Mouse (Mus musculus) CH12.LX (cell line): ENCODE data around the gene Slc11a1. TPM values are rescaled to one million over a fixed set of nuclear protein-coding genes. Genes with fewer than 3 reads are reported as not detected.
A peak's percentile ranks its signal among the peaks of the same experiment; 100 is the strongest.

Experiments used
- DNase-seq: peaks from one replicate; pipeline ENCODE4 v3.0.0-alpha.2; 2013; ENCODE audit errors: extremely low read depth
- H3K27ac ChIP-seq: 2 replicates; pipeline ENCODE4 v1.5.1; 2012; ENCODE audit warnings: low read depth, mild to moderate bottlenecking, control low read depth, moderate library complexity; ENCODE audit not compliant: insufficient read depth
- H3K27me3 ChIP-seq: replicated peaks from 2 replicates; pipeline ENCODE3; 2012; ENCODE audit warnings: inconsistent platforms
- H3K36me3 ChIP-seq, 2 experiments: replicated peaks in 1 of 2; 2 replicates each; pipeline versions ENCODE3 to v1.6.1; 2012; ENCODE audit warnings: inconsistent platforms in 1 of 2, low read length in 1 of 2, mild to moderate bottlenecking in 1 of 2, mixed read lengths in 1 of 2, moderate library complexity in 1 of 2; ENCODE audit not compliant: control insufficient read depth in 1 of 2, insufficient read depth in 1 of 2
- H3K4me1 ChIP-seq, 2 experiments: 2 replicates each; pipeline ENCODE4 v1.6.1; 2012; ENCODE audit warnings: inconsistent platforms in 1 of 2, moderate library complexity in 1 of 2; ENCODE audit not compliant: insufficient read depth in 2 of 2, control insufficient read depth in 1 of 2
- H3K4me2 ChIP-seq: 2 replicates; pipeline ENCODE4 v1.6.1; 2012; ENCODE audit warnings: low read depth, mild to moderate bottlenecking, control low read depth; ENCODE audit not compliant: poor library complexity, insufficient read depth, severe bottlenecking
- H3K4me3 ChIP-seq, 3 experiments: fragments of 150-350 bp in 1 of 3; sonication (generic) in 1 of 3; replicated peaks in 1 of 3; 2 replicates each; pipeline versions ENCODE3 to v1.5.1; 2011 to 2012; ENCODE audit warnings: low read depth in 2 of 3, low read length in 2 of 3, mild to moderate bottlenecking in 2 of 3, moderate library complexity in 2 of 3, control low read depth in 1 of 3, improper control_type of control experiment in 1 of 3, inconsistent platforms in 1 of 3, mixed read lengths in 1 of 3; ENCODE audit not compliant: poor library complexity in 1 of 3
- H3K79me2 ChIP-seq: replicated peaks from 2 replicates; pipeline ENCODE4 v1.6.1; 2012; ENCODE audit warnings: mild to moderate bottlenecking, moderate library complexity; ENCODE audit not compliant: control insufficient read depth, poor library complexity, insufficient read depth, severe bottlenecking; ENCODE audit errors: extremely low read depth
- H3K9ac ChIP-seq: 2 replicates; pipeline ENCODE4 v1.6.1; 2012; ENCODE audit warnings: low read depth, mild to moderate bottlenecking, control low read depth, moderate library complexity; ENCODE audit not compliant: insufficient read depth
- H3K9me3 ChIP-seq: replicated peaks from 2 replicates; pipeline ENCODE3; 2012; ENCODE audit warnings: low read length, inconsistent platforms, mixed read lengths
- BHLHE40 ChIP-seq: IDR thresholded peaks from 2 replicates; pipeline ENCODE4 v1.6.1; 2011; ENCODE audit warnings: mild to moderate bottlenecking, low read depth, low read length, improper control_type of control experiment
- CHD1 ChIP-seq: IDR thresholded peaks from 2 replicates; pipeline ENCODE4 v1.6.1; 2012; ENCODE audit warnings: low read depth, low read length, improper control_type of control experiment, inconsistent platforms
- CHD2 ChIP-seq: IDR thresholded peaks from 2 replicates; pipeline ENCODE4 v1.6.1; 2011; ENCODE audit warnings: low read length, improper control_type of control experiment
- CTCF ChIP-seq, 2 experiments: IDR thresholded peaks in 1 of 2; conservative IDR thresholded peaks in 1 of 2; 2 replicates each; pipeline ENCODE4 v1.5.1; 2011 to 2012; ENCODE audit warnings: low read depth in 2 of 2, low read length in 2 of 2, improper control_type of control experiment in 1 of 2, inconsistent platforms in 1 of 2, mild to moderate bottlenecking in 1 of 2, moderate library complexity in 1 of 2
- E2F4 ChIP-seq: IDR thresholded peaks from 2 replicates; pipeline ENCODE4 v1.6.1; 2011; ENCODE audit warnings: low read depth, low read length, improper control_type of control experiment; ENCODE audit not compliant: insufficient replicate concordance
- ELF1 ChIP-seq: IDR thresholded peaks from 2 replicates; pipeline ENCODE4 v1.6.1; 2014; ENCODE audit warnings: low read depth, mild to moderate bottlenecking, inconsistent platforms, low read length, improper control_type of control experiment
- ETS1 ChIP-seq: conservative IDR thresholded peaks from 2 replicates; pipeline ENCODE4 v1.6.1; 2012; ENCODE audit warnings: low read depth, mild to moderate bottlenecking, inconsistent platforms, low read length, improper control_type of control experiment, moderate library complexity
- HCFC1 ChIP-seq: IDR thresholded peaks from 2 replicates; pipeline ENCODE4 v1.6.1; 2012; ENCODE audit warnings: low read depth, mild to moderate bottlenecking, inconsistent platforms, low read length, improper control_type of control experiment
- IRF4 ChIP-seq: IDR thresholded peaks from 2 replicates; pipeline ENCODE4 v1.6.1; 2014; ENCODE audit warnings: low read depth, mild to moderate bottlenecking, inconsistent platforms, low read length, improper control_type of control experiment
- JUND ChIP-seq: conservative IDR thresholded peaks from 2 replicates; pipeline ENCODE4 v1.6.1; 2011; ENCODE audit warnings: low read depth, low read length, improper control_type of control experiment
- KAT2A ChIP-seq: IDR thresholded peaks from 2 replicates; pipeline ENCODE4 v1.6.1; 2012; ENCODE audit warnings: low read length, improper control_type of control experiment, inconsistent platforms; ENCODE audit not compliant: insufficient replicate concordance
- MAFK ChIP-seq: IDR thresholded peaks from 2 replicates; pipeline ENCODE4 v1.6.1; 2011; ENCODE audit warnings: low read length, improper control_type of control experiment; ENCODE audit not compliant: insufficient replicate concordance
- MAX ChIP-seq: IDR thresholded peaks from 2 replicates; pipeline ENCODE4 v1.6.1; 2011; ENCODE audit warnings: low read length, improper control_type of control experiment
- MAZ ChIP-seq: IDR thresholded peaks from 2 replicates; pipeline ENCODE4 v1.6.1; 2012; ENCODE audit warnings: low read depth, mild to moderate bottlenecking, inconsistent platforms, low read length, improper control_type of control experiment, moderate library complexity
- MEF2A ChIP-seq: IDR thresholded peaks from 2 replicates; pipeline ENCODE4 v1.6.1; 2014; ENCODE audit warnings: low read depth, mild to moderate bottlenecking, inconsistent platforms, low read length, improper control_type of control experiment, borderline replicate concordance
- MYC ChIP-seq: IDR thresholded peaks from 2 replicates; pipeline ENCODE4 v1.6.1; 2011; ENCODE audit warnings: low read depth, mild to moderate bottlenecking, improper control_type of control experiment, low read length
- NELFE ChIP-seq: IDR thresholded peaks from 2 replicates; pipeline ENCODE4 v1.6.1; 2011; ENCODE audit warnings: low read depth, low read length, improper control_type of control experiment
- NRF1 ChIP-seq: IDR thresholded peaks from 2 replicates; pipeline ENCODE4 v1.6.1; 2014; ENCODE audit warnings: low read depth, mild to moderate bottlenecking, inconsistent platforms, low read length, improper control_type of control experiment, moderate library complexity
- PAX5 ChIP-seq: IDR thresholded peaks from 2 replicates; pipeline ENCODE4 v1.6.1; 2012; ENCODE audit warnings: low read length, inconsistent platforms, mixed read lengths
- POLR2A ChIP-seq: IDR thresholded peaks from 2 replicates; pipeline ENCODE4 v1.6.1; 2011; ENCODE audit warnings: low read depth, mild to moderate bottlenecking, improper control_type of control experiment, low read length
- POLR2AphosphoS2 ChIP-seq: IDR thresholded peaks from 2 replicates; pipeline ENCODE4 v1.6.1; 2011; ENCODE audit warnings: low read depth, low read length, improper control_type of control experiment
- RAD21 ChIP-seq: IDR thresholded peaks from 2 replicates; pipeline ENCODE4 v1.6.1; 2011; ENCODE audit warnings: low read depth, mild to moderate bottlenecking, low read length, improper control_type of control experiment, moderate library complexity
- RCOR1 ChIP-seq: conservative IDR thresholded peaks from 2 replicates; pipeline ENCODE4 v1.6.1; 2012; ENCODE audit warnings: low read depth, mild to moderate bottlenecking, inconsistent platforms, low read length, improper control_type of control experiment
- SIN3A ChIP-seq: IDR thresholded peaks from 2 replicates; pipeline ENCODE4 v1.6.1; 2012; ENCODE audit warnings: low read length, improper control_type of control experiment, inconsistent platforms
- SMC3 ChIP-seq: IDR thresholded peaks from 2 replicates; pipeline ENCODE4 v1.6.1; 2011; ENCODE audit warnings: low read depth, low read length, improper control_type of control experiment
- TCF12 ChIP-seq: IDR thresholded peaks from 2 replicates; pipeline ENCODE4 v1.6.1; 2014; ENCODE audit warnings: low read depth, mild to moderate bottlenecking, inconsistent platforms, low read length, improper control_type of control experiment
- UBTF ChIP-seq: IDR thresholded peaks from 2 replicates; pipeline ENCODE4 v1.6.1; 2012; ENCODE audit warnings: low read depth, mild to moderate bottlenecking, inconsistent platforms, low read length, improper control_type of control experiment, moderate library complexity
- USF2 ChIP-seq: conservative IDR thresholded peaks from 2 replicates; pipeline ENCODE4 v1.6.1; 2011; ENCODE audit warnings: low read depth, low read length, improper control_type of control experiment
- ZC3H11A ChIP-seq: IDR thresholded peaks from 2 replicates; pipeline ENCODE4 v1.6.1; 2012; ENCODE audit warnings: low read depth, mild to moderate bottlenecking, inconsistent platforms, low read length, improper control_type of control experiment
- ZKSCAN1 ChIP-seq: IDR thresholded peaks from 2 replicates; pipeline ENCODE4 v1.6.1; 2012; ENCODE audit warnings: low read depth, inconsistent platforms, low read length, improper control_type of control experiment, borderline replicate concordance
- ZMIZ1 ChIP-seq: IDR thresholded peaks from 2 replicates; pipeline ENCODE4 v1.6.1; 2012; ENCODE audit warnings: low read depth, mild to moderate bottlenecking, inconsistent platforms, low read length, improper control_type of control experiment
- ZNF384 ChIP-seq: IDR thresholded peaks from 2 replicates; pipeline ENCODE4 v1.6.1; 2012; ENCODE audit warnings: low read depth, low read length, improper control_type of control experiment, inconsistent platforms
- dilution Hi-C: fragments of 300-500 bp; cut with MboI; formaldehyde crosslinking; loops from 2 replicates; pipeline ENCODE4 v1.14.3; 2020; ENCODE audit warnings: low sequenced_read_pairs; ENCODE audit not compliant: extremely low pct_unique_long_range_greater_than_20kb, extremely low pct_ligation_motif_present
- in situ Hi-C: fragments of 300-500 bp; cut with MboI; formaldehyde crosslinking; loops from 3 replicates; pipeline ENCODE4 v1.14.3; 2019; ENCODE audit warnings: low sequenced_read_pairs, low pct_ligation_motif_present, low pct_unique_long_range_greater_than_20kb, mixed read lengths
- polyA plus RNA-seq: library from polyadenylated mRNA; unstranded; fragments of >175 nt; gene quantifications from 2 replicates; pipeline ENCODE4 v1.2.1, GENCODE M21; 2012; ENCODE audit warnings: low read depth; ENCODE audit not compliant: insufficient read length
- total RNA-seq, 2 experiments: library from RNA; depleted of rRNA; stranded (reverse); fragments of 300-350 nt in 1 of 2; fragments of >200 nt in 1 of 2; gene quantifications; 2 replicates each; pipeline ENCODE4 v1.2.3; 2012 to 2014

Gene Slc11a1
- total and polyA plus RNA-seq, 3 experiments = 17.0 to 96.4 (median 35.7) TPM

DNA sequence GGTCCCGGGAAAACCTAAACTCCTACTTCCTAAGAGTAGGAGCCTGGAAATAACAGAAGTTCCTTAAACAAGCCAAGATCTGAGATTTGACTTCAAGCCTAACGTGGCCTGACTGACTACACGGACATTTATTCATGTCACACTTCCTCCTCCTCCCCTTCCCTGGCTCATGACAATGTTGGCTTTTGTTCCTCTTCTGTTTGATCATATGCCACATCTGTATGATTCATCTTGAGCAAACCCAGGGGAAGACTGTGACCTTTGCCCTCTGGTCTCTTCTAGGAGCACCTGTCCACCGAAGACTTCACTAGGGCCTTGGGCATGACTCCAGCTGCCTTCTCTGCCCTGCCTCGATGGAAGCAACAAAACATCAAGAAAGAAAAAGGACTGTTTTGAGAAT lies 59.6 kb downstream of the Slc11a1 start:
- Histone ChIP-seq H3K27ac (no peak overlapping the region; the same call in 1 of the 2 replicates), H3K4me1 (peaks cover 8 to 53% of the 10 kb centered on the region in 2 experiments), H3K36me3 (peaks cover 12 to 43% of the 10 kb centered on the region in 2 experiments)

DNA sequence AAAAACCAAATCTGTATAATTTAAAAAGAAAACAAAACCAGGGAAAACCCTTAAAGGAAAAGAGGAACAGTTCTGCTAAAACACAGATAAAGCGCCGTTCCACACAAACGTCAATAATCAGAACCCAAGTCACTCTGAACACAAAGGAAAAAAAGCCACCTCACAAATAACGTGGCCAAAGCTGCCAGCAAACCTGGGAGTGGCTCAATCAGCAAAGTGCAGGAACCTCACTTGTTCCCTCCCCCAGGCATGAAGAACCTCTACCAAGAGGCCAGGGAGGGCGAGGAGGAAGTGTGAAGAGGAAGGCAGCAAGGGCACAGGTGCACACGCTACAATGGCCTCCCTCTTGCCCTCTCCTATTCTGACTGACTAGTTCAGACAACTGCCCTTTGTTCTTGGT lies 60.6 kb downstream of the Slc11a1 start:
- H3K79me2 ChIP-seq = no peaks in the 10 kb centered on the region
- dilution Hi-C loops (no loop called here), in situ Hi-C loops (no loop called here)
- H3K36me3 ChIP-seq = peaks cover 15 to 48% of the 10 kb centered on the region in 2 experiments
- no peaks in the 10 kb centered on the region for H3K9me3 ChIP-seq
- H3K4me3 ChIP-seq = no peak overlapping the region
- H3K4me2 ChIP-seq = no peak overlapping the region
- no peak overlapping the region for H3K9ac ChIP-seq
- peak; percentile 75 for DNase-seq
- H3K27me3 ChIP-seq = no peaks in the 10 kb centered on the region
- H3K4me1 ChIP-seq = peaks cover 8 to 53% of the 10 kb centered on the region in 2 experiments
- 0 out of 2 replicates have a peak overlapping the region, but pooled peaks have one; percentile 5 for H3K27ac ChIP-seq
- TF ChIP-seq POLR2AphosphoS2 (no peak), ZMIZ1 (no peak), UBTF (no peak), MAFK (no peak), POLR2A (no peak), MEF2A (no peak), SIN3A (no peak), MAZ (no peak), SMC3 (no peak), JUND (no peak), CTCF (conservative IDR thresholded peaks at IDR 0.05 in 1 of 2, IDR thresholded peaks at IDR 0.05 in 1 of 2; ENCODE audit: low read depth in 2 of 2, low read length in 2 of 2) (no peak), TCF12 (peak; percentile 23; the same call in 1 of the 2 replicates), USF2 (no peak), RCOR1 (no peak), ZKSCAN1 (no peak), MYC (peak; percentile 64; the same call in 1 of the 2 replicates), IRF4 (peak; percentile 71), ZC3H11A (no peak), CHD1 (no peak), NRF1 (no peak), ETS1 (no peak), ELF1 (peak; percentile 44; the same call in 1 of the 2 replicates), MAX (peak; percentile 31), PAX5 (no peak), NELFE (no peak), RAD21 (no peak; the same call in 1 of the 2 replicates), BHLHE40 (peak; percentile 24; the same call in 1 of the 2 replicates), HCFC1 (no peak), KAT2A (no peak), CHD2 (no peak), E2F4 (no peak)

More for the DNA sequence above, 59.6 kb downstream of the Slc11a1 start:
- no peaks in the 10 kb centered on the region for H3K79me2 ChIP-seq
- in situ Hi-C loops = no loop called here
- dilution Hi-C loops = no loop called here
- H3K4me3 ChIP-seq = no peak overlapping the region
- no peaks in the 10 kb centered on the region for H3K9me3 ChIP-seq
- H3K9ac ChIP-seq = no peak overlapping the region
- TF ChIP-seq ZMIZ1 (no peak), ZNF384 (no peak), KAT2A (no peak), NELFE (no peak), MAFK (no peak), MYC (no peak), IRF4 (no peak), MEF2A (no peak)
- peak; percentile 45 for DNase-seq
- H3K27me3 ChIP-seq = no peaks in the 10 kb centered on the region
- no peak overlapping the region for H3K4me2 ChIP-seq
